Mouse (Mus musculus) lung, postnatal 4 days (tissue): Measurements from ENCODE around the gene Kcnc3.
A peak's percentile ranks its signal among the peaks of the same experiment; 100 is the strongest.

Source experiments
- DNase-seq, 2 experiments: peaks; one replicate each; pipeline ENCODE4 v3.0.0; 2021

The Kcnc3 gene

GRCm38 (mm10) chr7:44632676-44633075 lies 42.2 kb downstream of the Kcnc3 start:
- DNase-seq, result no peak

GRCm38 (mm10) chr7:44633407-44633806 lies 42.9 kb downstream of the Kcnc3 start:
- DNase-seq, result peak in 1 of 2 experiments; percentile 33

GRCm38 (mm10) chr7:44636684-44637083 lies 46.2 kb downstream of the Kcnc3 start:
- no peak for DNase-seq

GRCm38 (mm10) chr7:44638663-44639062 lies 48.2 kb downstream of the Kcnc3 start:
- DNase-seq, result no peak

GRCm38 (mm10) chr7:44640843-44641605 lies 50.6 kb downstream of the Kcnc3 start:
- peak in 1 of 2 experiments; percentile 13 for DNase-seq

GRCm38 (mm10) chr7:44641887-44642286 lies 51.4 kb downstream of the Kcnc3 start:
- DNase-seq, result peak in 1 of 2 experiments; percentile 57

GRCm38 (mm10) chr7:44645256-44645655 lies 54.8 kb downstream of the Kcnc3 start:
- DNase-seq, result peak in 1 of 2 experiments; percentile 16

GRCm38 (mm10) chr7:44645951-44646350 lies 55.5 kb downstream of the Kcnc3 start:
- peak in 1 of 2 experiments; percentile 42 for DNase-seq

GRCm38 (mm10) chr7:44647042-44647724 lies 56.7 kb downstream of the Kcnc3 start:
- peak; percentile 68 to 72 for DNase-seq

GRCm38 (mm10) chr7:44647729-44648128 lies 57.3 kb downstream of the Kcnc3 start:
- DNase-seq, result peak; percentile 41 to 73

GRCm38 (mm10) chr7:44649094-44649610 lies 58.7 kb downstream of the Kcnc3 start:
- peak in 1 of 2 experiments; percentile 16 for DNase-seq

- peak; percentile 57 to 64 for DNase-seq
These were observed 59.5 kb downstream of the Kcnc3 start for GRCm38 (mm10) chr7:44649990-44650389.

GRCm38 (mm10) chr7:44651416-44651815 lies 61.0 kb downstream of the Kcnc3 start:
- DNase-seq, result peak in 1 of 2 experiments; percentile 16

- peak; percentile 33 to 41 for DNase-seq
These were observed 63.3 kb downstream of the Kcnc3 start for GRCm38 (mm10) chr7:44653773-44654172.
